Mouse (Mus musculus): ENCODE data around the gene Gm37240. TPM values are rescaled to one million over a fixed set of nuclear protein-coding genes. Genes with fewer than 3 reads are reported as not detected.

Gm37240 gene
- total RNA-seq, 2 experiments from 2014 or later: not detected

DNA sequence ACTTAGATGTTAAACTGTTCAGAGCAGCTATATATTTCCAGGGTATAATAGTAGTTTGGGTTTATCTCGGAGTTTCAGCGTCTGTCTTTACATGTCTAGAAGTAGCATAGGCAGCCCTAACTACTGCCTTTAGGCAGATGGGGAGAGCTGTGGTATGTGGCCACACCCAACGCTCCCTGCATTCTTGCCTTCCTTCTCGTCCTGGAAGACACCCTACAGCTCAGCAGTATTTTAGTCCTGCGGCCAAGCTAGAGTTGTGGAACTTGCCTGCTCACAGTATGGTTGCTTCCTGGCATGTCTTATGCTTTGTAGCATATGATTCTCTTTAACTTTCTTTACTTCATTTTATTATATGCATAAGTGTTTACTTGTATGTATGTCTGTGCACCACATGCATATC lies 915.8 kb downstream of the Gm37240 start:
- no peak for ATAC-seq (replicated peaks; ENCODE audit: low FRiP score, poor library complexity, severe bottlenecking)

DNA sequence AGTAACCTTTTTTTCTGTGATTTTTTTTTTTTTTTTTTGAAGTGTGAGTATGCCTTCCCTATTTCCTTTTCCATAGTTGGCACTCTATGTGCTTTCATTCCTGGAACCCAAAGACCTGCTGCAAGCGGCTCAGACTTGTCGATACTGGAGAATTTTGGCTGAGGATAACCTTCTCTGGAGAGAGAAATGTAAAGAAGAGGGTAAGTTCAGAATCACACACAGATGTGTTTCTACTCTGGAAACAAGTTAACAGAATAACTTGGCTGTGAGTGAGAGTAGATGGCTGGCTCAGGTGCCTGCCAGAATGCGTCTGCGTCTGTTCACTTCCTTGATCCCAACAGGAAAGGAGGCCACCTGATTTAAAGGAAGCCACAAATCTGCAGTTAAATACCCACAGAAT lies 920.0 kb downstream of the Gm37240 start:
- ATAC-seq (replicated peaks; ENCODE audit: low FRiP score, poor library complexity, severe bottlenecking): no peak

DNA sequence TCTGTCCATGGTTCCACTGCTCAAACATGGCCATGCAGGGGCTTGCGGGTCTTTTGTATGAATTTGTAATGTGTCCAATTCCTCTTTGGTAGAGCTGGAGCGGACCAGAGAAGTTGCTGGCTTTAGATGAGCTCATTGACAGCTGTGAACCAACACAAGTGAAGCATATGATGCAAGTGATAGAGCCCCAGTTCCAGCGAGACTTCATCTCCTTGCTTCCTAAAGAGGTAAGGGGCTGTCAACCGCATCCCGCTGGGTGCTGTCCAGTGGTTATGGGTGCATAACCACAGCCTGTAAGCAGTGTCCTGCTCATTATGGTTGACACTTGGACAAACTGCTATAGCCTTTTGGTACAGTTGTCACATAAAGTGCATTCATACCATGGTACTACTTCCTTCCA lies 922.2 kb downstream of the Gm37240 start:
- no peak for ATAC-seq (replicated peaks; ENCODE audit: low FRiP score, poor library complexity, severe bottlenecking)

DNA sequence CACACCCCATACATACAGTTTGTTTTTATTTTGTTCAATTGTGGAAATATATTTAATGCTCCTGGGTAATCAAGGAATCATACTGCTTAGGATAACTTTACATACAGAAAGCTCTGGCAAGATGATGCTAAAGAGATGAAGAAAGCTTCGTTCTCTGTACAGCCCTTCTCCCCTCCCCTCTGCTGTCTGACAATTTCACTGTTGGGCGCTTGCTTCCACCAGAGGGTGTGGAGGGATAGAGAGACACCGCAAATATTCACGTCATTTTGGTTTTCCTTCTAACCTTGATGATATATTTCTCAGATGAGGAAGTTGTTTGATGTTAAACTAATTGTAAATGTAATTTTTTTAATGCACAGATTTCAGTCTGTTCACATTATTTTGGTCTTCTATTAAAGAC lies 931.5 kb downstream of the Gm37240 start:
- no peak for ATAC-seq (replicated peaks; ENCODE audit: low FRiP score, poor library complexity, severe bottlenecking)

DNA sequence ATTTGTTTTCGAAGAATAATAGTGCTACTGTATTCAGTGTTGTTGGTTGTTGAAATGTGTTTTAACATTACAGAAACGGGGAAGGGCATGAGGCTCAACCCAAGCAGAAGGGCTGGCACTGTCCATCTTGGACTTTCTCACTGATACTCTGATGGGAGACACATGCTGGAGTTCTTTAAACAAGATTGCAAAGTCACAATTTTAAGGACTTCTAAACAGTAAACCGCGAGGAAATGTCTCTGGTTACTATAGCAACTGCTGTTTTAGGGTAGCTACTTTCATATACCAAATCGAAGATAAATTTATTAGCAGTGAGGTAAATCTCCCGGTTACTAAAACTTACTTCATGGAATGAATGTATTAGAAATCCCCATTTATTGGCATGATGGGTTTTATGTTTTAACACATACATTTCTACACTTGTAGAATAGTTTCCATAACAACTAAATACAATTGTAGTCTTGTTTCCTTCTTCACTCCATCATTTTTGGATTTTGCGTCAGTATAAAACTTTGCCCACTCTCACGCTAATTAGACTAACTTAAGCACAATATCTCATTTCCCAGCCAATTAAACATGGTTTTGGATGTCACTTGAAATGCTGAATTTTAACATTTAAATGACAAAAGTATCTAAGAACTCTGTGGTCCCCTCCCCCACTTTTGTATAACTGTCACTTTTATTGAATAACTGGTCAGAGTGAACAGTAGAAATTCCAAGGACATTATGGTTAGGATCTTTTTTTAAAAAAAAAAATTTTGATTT lies 932.1 kb downstream of the Gm37240 start:
- ATAC-seq (replicated peaks; ENCODE audit: low FRiP score, poor library complexity, severe bottlenecking): no peak

DNA sequence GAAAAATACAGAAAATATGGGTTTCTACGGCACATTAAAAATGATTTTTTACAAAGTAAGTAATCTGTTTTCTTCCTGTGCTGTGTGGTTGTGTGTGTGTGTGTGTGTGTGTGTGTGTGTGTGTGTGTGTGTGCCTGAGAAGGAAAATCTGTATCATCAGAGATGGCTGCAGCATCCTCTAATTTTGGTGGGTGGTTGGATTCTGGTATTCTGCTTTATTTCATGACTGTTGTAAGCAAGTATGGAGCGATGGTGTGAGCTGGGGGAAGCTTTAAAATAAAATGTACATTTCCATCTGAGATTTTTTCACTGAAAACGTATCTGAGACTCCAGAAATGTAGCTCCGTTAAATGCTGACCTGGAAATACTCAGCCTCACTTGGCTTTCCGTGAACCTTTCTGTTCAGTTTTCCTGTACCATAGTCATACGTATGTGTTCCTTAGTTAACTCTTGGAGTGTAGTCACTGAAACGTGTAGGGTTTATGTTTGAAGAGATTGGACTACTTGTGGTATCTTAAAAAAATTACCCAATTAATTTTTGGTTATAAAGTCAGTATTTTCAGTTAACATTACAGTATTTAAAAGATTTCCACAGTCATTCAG lies 934.6 kb downstream of the Gm37240 start:
- no peak for ATAC-seq (replicated peaks; ENCODE audit: low FRiP score, poor library complexity, severe bottlenecking)

DNA sequence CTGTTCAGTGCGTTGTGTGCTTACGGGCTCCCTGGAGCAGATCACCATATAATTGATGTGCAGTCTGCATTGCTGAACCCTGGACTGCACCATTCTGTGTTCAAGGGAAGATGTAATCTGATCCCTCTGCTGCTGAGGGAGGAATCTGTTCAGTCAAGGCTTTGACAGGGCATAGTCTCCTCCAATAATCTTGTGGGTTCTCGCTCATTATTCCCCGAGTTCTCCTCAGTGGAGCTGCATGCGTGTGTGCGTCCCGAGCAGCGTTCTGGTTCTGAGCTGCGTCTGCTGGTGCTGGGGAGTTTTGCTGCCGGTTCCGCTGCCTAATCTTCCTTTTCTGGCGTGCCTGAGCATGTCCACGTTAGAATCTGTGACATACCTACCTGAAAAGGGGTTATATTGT lies 935.2 kb downstream of the Gm37240 start:
- ATAC-seq (replicated peaks; ENCODE audit: low FRiP score, poor library complexity, severe bottlenecking): no peak

DNA sequence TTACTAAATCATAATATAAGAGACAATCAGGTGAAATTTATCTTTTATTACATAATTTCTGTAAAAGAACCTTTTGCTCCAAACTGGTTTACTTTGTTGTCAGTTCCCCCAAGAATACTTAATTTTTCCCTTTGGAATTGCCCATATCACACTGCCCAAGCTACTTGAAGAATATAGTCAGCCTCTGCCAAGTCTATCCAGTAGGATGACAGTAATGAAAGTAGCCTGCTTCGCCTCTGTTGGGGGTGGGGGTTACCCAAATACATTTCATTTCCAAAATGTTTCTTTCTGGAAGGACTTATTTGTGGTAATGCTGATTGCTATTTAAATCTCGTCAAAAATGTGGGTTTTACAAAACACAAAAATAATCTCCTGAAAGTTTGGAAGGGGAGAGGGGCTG lies 935.6 kb downstream of the Gm37240 start:
- no peak for ATAC-seq (replicated peaks; ENCODE audit: low FRiP score, poor library complexity, severe bottlenecking)

DNA sequence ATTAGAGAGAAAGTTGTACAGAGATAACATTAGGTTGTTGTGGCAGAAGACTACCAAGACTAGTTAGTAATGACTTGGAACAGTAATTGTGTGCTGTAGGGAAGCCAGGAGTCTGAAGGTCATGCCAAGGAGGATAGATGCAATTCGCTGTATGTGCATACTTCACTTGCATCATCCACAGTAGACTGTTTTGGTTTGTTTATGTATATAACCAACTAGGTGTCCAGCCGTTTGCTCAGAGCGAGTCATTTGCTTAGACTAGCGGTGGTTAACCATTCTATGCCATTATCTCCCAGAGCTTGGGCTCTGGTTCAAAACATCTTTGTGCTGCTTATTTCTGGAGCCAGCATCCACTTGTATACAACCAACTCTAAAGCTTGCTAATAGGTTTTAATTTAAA lies 937.9 kb downstream of the Gm37240 start:
- ATAC-seq (replicated peaks; ENCODE audit: low FRiP score, poor library complexity, severe bottlenecking): no peak

DNA sequence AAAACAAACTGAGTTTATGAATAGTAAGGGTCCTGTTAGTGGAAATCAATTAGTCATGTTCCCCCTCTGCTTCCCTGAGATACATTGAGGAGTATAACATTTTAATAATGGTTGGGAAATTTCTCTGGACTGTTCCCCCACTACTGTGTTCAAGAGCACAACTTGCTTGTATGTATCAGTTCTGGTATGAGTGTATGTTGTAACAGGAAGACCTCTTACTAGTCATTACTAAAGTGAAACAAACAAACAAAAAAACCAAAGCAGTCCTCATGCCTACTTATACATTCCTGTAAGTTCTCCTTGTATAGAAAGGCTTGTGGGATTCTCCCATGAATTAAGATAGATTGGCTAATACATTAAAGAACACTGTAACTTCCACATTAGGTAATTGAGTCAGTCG lies 940.9 kb downstream of the Gm37240 start:
- no peak for ATAC-seq (replicated peaks; ENCODE audit: low FRiP score, poor library complexity, severe bottlenecking)

DNA sequence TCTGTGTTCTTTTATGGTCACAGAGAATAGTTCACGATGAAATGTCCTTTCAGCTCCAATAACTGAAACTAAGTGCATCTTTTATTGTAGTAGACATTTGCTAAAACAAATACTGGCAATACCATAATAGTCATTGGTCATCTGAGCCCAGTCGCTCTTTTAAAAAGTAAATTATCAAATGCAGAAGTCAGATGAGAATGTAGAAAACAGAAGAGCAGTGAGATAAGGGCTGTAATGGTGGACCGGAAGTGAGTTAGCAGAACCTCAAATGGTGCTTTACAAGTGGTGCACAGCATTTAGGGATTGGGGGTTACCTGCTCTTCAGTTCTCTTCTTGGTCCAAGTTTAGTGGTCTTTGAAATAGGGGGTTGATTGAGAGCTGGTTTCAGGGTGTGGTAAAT lies 942.4 kb downstream of the Gm37240 start:
- no peak for ATAC-seq (replicated peaks; ENCODE audit: low FRiP score, poor library complexity, severe bottlenecking)

DNA sequence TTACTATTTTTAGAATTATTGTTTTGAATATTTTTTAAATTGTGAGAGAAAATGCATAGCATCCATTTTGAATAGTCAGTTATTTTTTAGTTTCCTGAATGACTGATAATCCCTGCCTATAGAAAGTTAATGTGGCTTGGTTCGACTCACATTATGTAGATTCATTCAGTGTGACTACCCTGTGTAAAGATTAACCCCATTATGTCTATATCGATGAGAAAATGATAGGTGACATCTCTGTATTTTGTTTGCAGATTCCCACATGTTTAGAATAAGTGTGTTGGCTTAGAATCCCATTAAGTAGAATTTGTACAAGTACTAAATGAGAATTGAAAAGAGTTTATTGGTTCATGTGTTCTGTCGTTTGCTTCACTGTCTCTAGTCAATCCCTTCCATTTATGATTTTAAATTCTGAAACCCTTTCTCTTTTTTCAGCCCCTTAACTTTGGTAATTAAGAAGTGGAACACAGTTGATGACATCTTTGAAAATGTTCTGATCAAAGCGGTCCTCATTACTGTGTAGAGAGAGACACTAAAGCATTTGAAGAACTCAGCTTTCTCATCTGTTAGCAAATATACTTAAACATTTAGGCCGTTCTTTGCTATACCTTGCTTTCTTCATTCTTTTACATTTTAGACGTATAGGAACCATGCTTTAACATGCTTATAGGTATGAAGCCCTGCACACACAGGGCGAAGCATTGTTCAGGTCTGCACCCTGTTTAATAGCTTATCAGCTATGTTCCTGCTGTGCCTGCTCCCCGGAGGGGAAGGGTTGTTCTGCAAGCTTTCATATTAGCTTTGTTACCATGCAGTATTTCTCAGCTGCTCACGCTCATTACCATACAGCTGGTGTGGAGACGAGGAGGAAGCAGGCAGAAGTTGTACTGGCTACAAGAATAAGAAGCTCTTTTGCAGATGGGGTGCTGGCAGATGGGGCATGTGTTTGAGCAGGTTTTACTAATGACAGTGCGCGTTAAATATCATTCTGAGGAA lies 949.7 kb downstream of the Gm37240 start:
- ATAC-seq (replicated peaks; ENCODE audit: low FRiP score, poor library complexity, severe bottlenecking): no peak

DNA sequence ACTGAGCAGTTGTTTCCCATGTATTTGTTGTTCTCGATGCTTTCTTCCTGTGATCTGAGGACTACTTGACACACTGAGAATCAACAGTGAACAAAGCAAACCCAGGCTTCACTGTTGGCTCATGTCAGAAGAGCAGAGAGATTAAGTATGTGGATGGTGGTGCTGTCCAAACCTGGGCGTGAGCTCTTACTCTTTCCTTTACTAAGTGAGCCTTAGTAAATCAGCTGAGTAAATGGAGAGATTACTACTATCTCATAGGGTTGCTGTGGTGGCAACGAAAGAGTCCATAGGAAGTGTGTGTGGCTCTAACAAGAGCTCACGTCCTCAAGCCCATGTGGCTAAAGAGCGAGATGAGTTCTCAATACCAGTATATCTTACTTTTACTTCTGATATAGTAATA lies 950.4 kb downstream of the Gm37240 start:
- ATAC-seq (replicated peaks; ENCODE audit: low FRiP score, poor library complexity, severe bottlenecking): no peak

DNA sequence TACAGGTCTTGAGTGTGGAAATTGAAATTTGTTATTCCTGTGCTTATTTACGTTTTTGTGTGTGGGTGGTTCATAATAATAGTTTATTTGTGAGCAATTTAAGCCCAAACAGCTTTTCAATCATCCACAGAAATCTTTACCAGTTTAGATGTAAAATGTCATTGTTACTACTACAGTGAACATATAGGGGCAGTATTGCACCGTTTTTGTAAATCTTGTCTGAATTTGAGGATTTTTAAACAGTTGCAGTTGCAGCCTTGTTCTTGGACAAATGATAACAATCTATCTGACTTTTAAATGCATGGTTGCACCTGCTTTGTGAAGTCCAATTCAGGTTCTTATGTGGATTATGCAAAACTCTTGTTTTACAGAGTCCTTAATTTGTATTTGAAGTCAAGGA lies 951.1 kb downstream of the Gm37240 start:
- ATAC-seq (replicated peaks; ENCODE audit: low FRiP score, poor library complexity, severe bottlenecking): no peak

DNA sequence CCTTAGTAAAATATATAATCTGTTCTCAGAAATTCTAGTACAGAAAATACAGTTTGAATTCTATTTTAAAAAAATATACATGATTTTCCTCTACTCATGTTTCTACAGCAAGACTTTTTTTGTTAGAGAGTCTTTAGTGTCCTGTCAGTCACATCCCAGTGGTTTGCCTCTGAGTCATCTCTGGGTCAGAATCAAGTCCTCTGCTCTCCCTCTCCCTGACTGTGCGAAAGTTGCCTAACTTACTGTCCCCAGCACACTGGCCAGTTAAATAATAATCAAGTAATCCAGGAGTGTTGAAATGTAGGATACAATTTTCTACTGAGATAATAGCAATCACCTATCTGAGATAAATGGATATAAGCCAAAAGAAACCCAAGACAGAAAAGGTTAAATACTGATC lies 951.6 kb downstream of the Gm37240 start:
- no peak for ATAC-seq (replicated peaks; ENCODE audit: low FRiP score, poor library complexity, severe bottlenecking)

DNA sequence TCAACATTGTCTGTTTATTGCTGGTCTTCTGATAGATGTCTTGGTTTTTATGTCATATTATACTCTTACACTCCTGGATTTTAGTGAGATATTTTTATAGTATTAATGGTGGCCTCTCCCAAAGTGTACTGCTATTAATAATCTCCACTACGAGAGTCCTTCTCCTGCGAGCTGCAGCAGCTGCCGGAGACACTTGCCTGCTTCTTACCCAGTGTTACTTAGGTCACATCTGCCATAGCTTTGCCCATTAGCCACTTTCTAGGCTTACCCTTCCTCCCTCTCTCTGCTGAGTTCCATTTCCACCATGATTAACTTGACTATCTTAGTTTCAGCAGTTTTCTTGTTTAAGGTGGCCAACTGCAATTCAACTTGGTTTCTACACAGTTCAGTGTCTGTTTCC lies 956.6 kb downstream of the Gm37240 start:
- ATAC-seq (replicated peaks; ENCODE audit: low FRiP score, poor library complexity, severe bottlenecking): no peak

DNA sequence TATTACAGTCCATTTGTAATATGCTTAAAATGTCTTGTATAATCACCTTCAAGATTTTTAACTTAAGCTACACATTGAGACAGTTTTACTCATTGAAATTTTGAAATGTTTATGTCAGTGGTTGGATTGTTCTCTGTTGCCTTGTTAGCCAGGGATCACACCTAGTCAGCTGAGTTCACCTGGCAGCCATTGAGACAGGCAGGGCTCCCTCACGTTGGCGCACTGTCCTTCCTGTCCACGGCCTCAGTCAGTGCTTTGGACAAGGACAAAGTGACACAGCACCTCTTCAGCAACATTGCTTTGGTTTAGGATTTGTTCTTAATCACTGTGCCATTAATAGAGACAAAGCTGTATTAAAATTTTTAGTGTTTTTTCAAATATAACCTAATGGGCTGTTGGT lies 958.1 kb downstream of the Gm37240 start:
- ATAC-seq (replicated peaks; ENCODE audit: low FRiP score, poor library complexity, severe bottlenecking): no peak

DNA sequence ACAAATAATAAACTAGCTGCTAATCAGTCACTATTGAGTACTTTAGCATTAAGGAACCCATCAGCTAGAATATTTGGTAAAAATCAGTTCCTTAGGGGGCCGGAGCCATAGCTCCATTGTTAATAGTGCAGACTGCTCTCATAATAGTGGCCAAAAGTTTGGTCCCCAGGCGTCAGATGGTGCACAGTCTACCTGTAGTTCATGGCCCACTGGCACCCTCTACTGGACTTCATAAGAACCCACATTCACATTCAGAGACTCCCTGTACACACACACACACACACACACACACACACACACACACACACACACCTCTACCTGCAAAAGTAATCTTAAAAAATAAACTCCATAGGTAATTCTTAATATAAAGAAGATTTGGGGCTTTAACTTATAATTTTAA lies 959.4 kb downstream of the Gm37240 start:
- no peak for ATAC-seq (replicated peaks; ENCODE audit: low FRiP score, poor library complexity, severe bottlenecking)

DNA sequence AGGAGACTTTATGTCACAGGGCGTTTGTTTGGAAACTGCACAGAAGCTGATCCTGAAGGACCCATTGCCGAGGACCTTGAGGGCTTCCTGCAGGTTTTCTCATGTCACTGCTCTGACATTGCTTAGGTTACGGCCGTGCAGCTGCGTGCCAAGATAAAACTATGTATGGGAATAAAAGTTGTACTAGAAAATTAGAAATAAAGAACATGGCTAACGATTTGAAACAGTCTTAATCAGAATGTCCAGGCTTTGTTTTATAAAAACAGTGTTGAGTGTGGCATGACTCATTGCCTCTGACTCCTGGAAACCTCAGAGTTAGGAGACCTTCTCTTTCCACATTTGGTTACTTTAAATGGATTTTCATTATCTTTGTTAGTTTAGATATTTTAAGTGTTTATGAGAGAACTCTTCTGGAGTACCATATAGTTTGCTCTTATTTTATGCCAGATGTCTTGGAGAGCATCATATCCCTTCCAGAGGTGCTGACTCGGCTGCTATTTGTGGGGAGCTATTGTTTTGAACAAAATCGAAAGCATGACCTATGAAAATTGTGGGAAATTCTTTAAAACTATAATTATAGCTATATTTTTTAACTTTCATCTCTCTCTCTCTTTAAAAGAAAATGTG lies 960.0 kb downstream of the Gm37240 start:
- ATAC-seq (replicated peaks; ENCODE audit: low FRiP score, poor library complexity, severe bottlenecking): no peak

DNA sequence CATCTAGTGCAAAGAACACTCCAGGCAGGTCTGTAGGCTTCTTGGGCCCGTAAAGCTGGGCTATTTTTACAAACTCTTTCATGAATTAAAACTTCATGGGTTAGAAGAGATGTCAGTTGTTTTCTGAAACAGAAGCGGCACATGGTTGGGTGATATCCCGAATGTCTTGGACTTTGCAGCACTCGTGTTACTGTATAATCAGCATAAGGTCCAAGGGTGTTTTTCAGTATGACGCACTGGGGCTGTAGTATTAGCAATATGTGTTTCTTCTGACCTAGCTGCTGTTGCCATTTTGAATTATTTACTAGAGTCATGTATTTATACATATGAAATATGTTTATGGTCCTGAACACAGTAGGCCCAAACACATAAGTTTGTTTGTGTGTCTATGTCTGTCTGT lies 961.2 kb downstream of the Gm37240 start:
- ATAC-seq (replicated peaks; ENCODE audit: low FRiP score, poor library complexity, severe bottlenecking): no peak

Data from erythroblast, adult 5-6 weeks (primary cell).